Mouse (Mus musculus) forebrain, embryonic 13.5 days (tissue): ENCODE measurements around the gene Hic1. TPM values are rescaled to one million over a fixed set of nuclear protein-coding genes. Genes with fewer than 3 reads are reported as not detected.

Experiments
- ATAC-seq: fragments of 200-750 bp; cut with Nextera tagmentation; 2 replicates; pipeline ENCODE4 v1.8.0; 2017
- H3K27ac ChIP-seq: fragments of 300-500 bp; sonication (generic); 2 replicates; pipeline ENCODE4 v1.5.1; 2015; ENCODE audit warnings: inconsistent platforms, mild to moderate bottlenecking, moderate library complexity
- H3K27me3 ChIP-seq: fragments of 300-500 bp; sonication (generic); 2 replicates; pipeline ENCODE4 v1.6.1; 2015; ENCODE audit warnings: mild to moderate bottlenecking, inconsistent platforms
- H3K36me3 ChIP-seq: fragments of 300-500 bp; sonication (generic); 2 replicates; pipeline ENCODE4 v1.6.1; 2015; ENCODE audit warnings: mild to moderate bottlenecking, inconsistent platforms; ENCODE audit not compliant: poor library complexity, severe bottlenecking
- H3K4me1 ChIP-seq: fragments of 300-500 bp; sonication (generic); 2 replicates; pipeline ENCODE4 v1.6.1; 2015; ENCODE audit warnings: inconsistent platforms
- H3K4me2 ChIP-seq: fragments of 300-500 bp; sonication (generic); 2 replicates; pipeline ENCODE4 v1.6.1; 2015; ENCODE audit warnings: inconsistent platforms, mild to moderate bottlenecking, moderate library complexity
- H3K4me3 ChIP-seq: fragments of 300-500 bp; sonication (generic); 2 replicates; pipeline ENCODE4 v1.5.1; 2015; ENCODE audit warnings: mild to moderate bottlenecking, inconsistent platforms
- H3K9ac ChIP-seq: fragments of 300-500 bp; sonication (generic); 2 replicates; pipeline ENCODE4 v1.6.1; 2015; ENCODE audit warnings: mild to moderate bottlenecking, inconsistent platforms
- H3K9me3 ChIP-seq: fragments of 300-500 bp; sonication (generic); replicated peaks from 2 replicates; pipeline ENCODE4 v1.6.1; 2016; ENCODE audit warnings: inconsistent platforms
- WGBS: fragments of 180-500 bp; shearing (Covaris S2); methylation state at CpG from one replicate; pipeline ENCODE4 v1.1.7; 2015; 5-methylcytosine and 5-hydroxymethylcytosine counted together
- polyA plus RNA-seq: library from polyadenylated mRNA; unstranded; fragments of >200 nt; fragmentation: Nextera tagmentation; extraction: Ambion mirVana; gene quantifications from 2 replicates; pipeline ENCODE4 v1.2.1, GENCODE M21; 2015

The Hic1 gene
- polyA plus RNA-seq, 1 experiment from 2014 or later = 1.5 TPM

DNA sequence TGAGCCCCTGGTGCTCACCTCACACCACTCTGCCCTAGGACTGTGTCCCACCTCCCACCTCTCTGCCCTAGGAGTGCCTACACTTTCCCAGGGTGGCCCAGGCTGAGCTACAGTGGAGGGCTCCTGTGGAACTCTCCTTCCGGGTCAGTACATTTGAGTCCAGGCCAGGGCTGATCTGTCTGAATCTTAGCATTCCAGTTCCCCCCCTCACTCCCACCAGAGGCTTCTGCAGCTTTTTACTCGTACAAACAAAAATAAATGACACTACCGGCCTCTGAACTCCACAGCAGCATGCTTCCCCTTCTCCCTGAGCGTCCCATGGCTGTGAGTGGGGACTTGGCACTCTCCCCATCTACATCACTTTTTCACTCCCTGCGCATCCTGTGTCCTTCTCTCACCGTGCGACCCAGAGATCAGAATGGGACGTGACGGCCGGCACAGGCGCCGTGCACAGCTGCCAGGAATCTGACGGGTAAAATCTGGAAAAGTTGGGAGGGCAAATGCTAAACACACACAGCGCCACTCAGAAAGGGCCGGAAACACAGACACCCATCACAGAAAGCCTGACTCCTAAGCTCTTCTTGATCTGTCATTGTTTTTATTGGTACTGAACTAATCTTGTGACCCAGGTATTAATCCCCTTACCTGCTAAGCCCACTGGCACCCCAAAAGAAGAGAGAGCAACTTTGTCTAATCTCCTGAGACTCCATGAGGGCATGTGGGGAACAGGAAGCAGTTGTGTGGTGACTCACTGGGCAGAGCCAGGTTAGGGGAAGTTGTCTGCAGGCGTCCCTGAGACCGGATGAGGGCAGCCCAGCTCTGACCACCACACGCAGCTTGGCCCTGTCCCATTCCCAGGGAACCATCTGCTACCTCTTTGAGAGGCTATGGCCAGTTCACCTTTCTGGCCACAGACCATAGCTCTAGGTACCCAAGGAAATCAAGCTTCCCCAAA is 16.4 kb downstream of the Hic1 start:
- WGBS = 89% methylated on average over 18 of the region's 18 CpGs
- ATAC-seq = no peak
- H3K27ac ChIP-seq = no peak overlapping the region

DNA sequence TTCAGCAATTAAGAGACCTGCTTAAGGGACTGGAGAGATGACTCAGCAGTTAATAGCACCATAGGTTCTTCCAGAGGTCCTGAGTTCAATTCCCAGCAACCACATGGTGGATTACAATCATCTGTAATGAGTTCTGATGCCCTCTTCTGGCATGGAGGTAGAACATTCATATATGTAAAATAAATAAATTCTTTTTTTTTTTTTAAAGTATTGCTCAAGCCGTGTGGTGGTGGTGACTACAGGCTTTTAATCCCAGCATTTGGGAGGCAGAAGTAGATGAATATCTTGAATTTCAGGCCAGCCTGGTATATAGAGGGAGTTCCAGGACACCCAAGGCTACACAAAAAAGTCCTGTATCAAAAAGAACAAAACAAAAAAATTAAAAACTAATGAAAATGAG is 19.0 kb downstream of the Hic1 start:
- H3K4me3 ChIP-seq = no peak overlapping the region
- H3K9me3 ChIP-seq = no peaks in the 10 kb centered on the region
- 86% methylated on average over 1 of the region's 1 CpGs for WGBS
- H3K27ac ChIP-seq = no peak overlapping the region
- no peak overlapping the region for H3K4me2 ChIP-seq
- no peak overlapping the region for H3K9ac ChIP-seq
- peaks cover 16% of the 10 kb centered on the region for H3K4me1 ChIP-seq
- peaks cover 24% of the 10 kb centered on the region for H3K36me3 ChIP-seq
- no peak for ATAC-seq
- H3K27me3 ChIP-seq = no peaks in the 10 kb centered on the region

More for the DNA sequence above, 16.4 kb downstream of the Hic1 start:
- Histone ChIP-seq H3K4me3 (no peak overlapping the region), H3K4me1 (peaks cover 4% of the 10 kb centered on the region; the same call in 1 of the 2 replicates), H3K9me3 (no peaks in the 10 kb centered on the region), H3K36me3 (peaks cover 27% of the 10 kb centered on the region), H3K27me3 (no peaks in the 10 kb centered on the region), H3K9ac (no peak overlapping the region), H3K4me2 (no peak overlapping the region)

- Histone ChIP-seq H3K4me1 (peaks cover 16% of the 10 kb centered on the region), H3K4me2 (no peak overlapping the region), H3K27me3 (no peaks in the 10 kb centered on the region), H3K27ac (peak overlapping the region; percentile 73; the same call in 1 of the 2 replicates), H3K4me3 (no peak overlapping the region), H3K9me3 (no peaks in the 10 kb centered on the region), H3K36me3 (peaks cover 42% of the 10 kb centered on the region), H3K9ac (no peak overlapping the region)
- ATAC-seq = no peak
- WGBS = 85% methylated on average over 10 of the region's 11 CpGs
These were observed 20.8 kb downstream of the Hic1 start for GRCm38 (mm10) chr11:75148332-75149035.

GRCm38 (mm10) chr11:75147846-75148168 is 21.5 kb downstream of the Hic1 start:
- H3K9ac ChIP-seq = no peak overlapping the region
- H3K4me3 ChIP-seq = no peak overlapping the region
- no peaks in the 10 kb centered on the region for H3K27me3 ChIP-seq
- no peaks in the 10 kb centered on the region for H3K9me3 ChIP-seq
- H3K36me3 ChIP-seq = peaks cover 49% of the 10 kb centered on the region
- no peak overlapping the region for H3K4me2 ChIP-seq
- no peak for ATAC-seq
- H3K27ac ChIP-seq = peak overlapping the region; percentile 73
- peaks cover 16% of the 10 kb centered on the region for H3K4me1 ChIP-seq
- WGBS = 61% methylated on average over 3 of the region's 3 CpGs

DNA sequence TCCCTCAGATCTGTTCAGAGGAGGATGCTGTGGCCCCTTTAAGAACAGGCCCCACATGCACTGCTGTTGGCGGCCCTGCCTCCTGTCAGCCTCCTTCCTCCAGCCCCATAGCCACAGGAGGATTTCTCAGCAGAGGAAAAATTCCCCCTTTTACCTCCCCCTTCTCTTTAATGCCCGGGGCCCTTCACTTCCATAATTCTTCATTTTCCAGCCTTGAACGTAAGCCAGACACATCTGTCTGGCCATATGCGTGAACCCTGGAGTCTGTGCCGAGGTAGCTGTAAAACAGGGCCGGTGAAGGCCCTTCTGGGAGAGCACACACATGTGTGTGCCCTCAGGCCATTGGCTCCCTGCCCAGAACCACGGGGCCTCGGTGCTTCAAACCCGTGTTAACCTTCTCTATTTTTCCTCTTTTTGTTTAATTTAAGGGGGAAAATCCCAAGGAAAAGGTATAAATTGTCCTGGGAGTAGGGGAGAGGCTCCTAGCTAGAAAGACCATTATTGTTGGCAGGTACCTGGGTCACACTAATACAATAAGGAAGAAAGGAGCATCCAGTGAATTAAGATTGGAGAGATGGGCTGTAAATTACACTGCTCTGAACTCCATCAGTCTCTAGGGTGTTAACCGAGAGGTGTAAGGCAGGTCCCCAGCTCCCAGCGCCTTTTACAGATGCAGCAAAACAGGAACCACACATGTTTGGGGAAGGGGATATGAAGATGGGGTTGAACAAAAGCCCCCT is 22.0 kb downstream of the Hic1 start:
- H3K9me3 ChIP-seq = no peaks in the 10 kb centered on the region
- no peak overlapping the region for H3K4me3 ChIP-seq
- H3K27me3 ChIP-seq = no peaks in the 10 kb centered on the region
- H3K4me2 ChIP-seq = peak overlapping the region; percentile 18; the same call in 1 of the 2 replicates
- peaks cover 16% of the 10 kb centered on the region for H3K4me1 ChIP-seq
- H3K9ac ChIP-seq = 0 out of 2 replicates have a peak overlapping the region, but pooled peaks have one; percentile 9
- 0 out of 2 replicates have a peak, but pooled peaks have one; percentile 58 for ATAC-seq
- peaks cover 52% of the 10 kb centered on the region for H3K36me3 ChIP-seq
- 47% methylated on average over 11 of the region's 11 CpGs for WGBS
- peak overlapping the region; percentile 73 for H3K27ac ChIP-seq

- peaks cover 53% of the 10 kb centered on the region for H3K36me3 ChIP-seq
- no peaks in the 10 kb centered on the region for H3K9me3 ChIP-seq
- no peak for ATAC-seq
- no peak overlapping the region for H3K9ac ChIP-seq
- peaks cover 16% of the 10 kb centered on the region for H3K4me1 ChIP-seq
- H3K4me2 ChIP-seq = no peak overlapping the region
- no peak overlapping the region for H3K4me3 ChIP-seq
- H3K27ac ChIP-seq = no peak overlapping the region
- WGBS = 85% methylated on average over 2 of the region's 2 CpGs
- H3K27me3 ChIP-seq = no peaks in the 10 kb centered on the region
These were observed 23.5 kb downstream of the Hic1 start for GRCm38 (mm10) chr11:75145841-75146240.

DNA sequence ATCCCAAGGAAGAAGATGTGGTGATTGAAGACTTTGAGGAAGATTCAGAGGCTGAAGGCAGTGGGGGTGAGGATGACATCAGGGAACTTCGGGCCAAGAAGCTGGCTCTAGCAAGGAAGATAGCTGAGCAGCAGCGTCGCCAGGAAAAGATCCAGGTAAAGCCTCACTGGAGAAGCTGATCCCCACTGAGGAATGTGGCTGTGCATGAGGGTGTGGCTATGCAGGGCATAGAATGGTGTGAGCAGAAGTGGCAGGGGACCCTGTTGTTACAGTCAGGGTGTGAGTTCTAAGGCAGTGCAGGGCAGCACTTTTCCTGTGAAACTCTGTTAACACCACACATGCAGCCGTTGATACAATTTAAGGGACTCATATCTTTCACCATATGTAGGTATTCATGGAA is 26.6 kb downstream of the Hic1 start:
- Histone ChIP-seq H3K27ac (no peak overlapping the region), H3K36me3 (peaks cover 47% of the 10 kb centered on the region), H3K4me2 (no peak overlapping the region), H3K4me1 (peaks cover 11% of the 10 kb centered on the region), H3K9ac (no peak overlapping the region), H3K27me3 (no peaks in the 10 kb centered on the region), H3K4me3 (no peak overlapping the region), H3K9me3 (no peaks in the 10 kb centered on the region)
- ATAC-seq = no peak
- 87% methylated on average over 4 of the region's 4 CpGs for WGBS

GRCm38 (mm10) chr11:75141913-75142312 is 27.4 kb downstream of the Hic1 start:
- Histone ChIP-seq H3K9ac (no peak overlapping the region), H3K9me3 (no peaks in the 10 kb centered on the region), H3K27me3 (no peaks in the 10 kb centered on the region), H3K4me1 (peaks cover 2% of the 10 kb centered on the region), H3K36me3 (peaks cover 47% of the 10 kb centered on the region), H3K27ac (no peak overlapping the region), H3K4me3 (no peak overlapping the region), H3K4me2 (no peak overlapping the region)
- ATAC-seq = no peak
- 90% methylated on average over 1 of the region's 1 CpGs for WGBS

DNA sequence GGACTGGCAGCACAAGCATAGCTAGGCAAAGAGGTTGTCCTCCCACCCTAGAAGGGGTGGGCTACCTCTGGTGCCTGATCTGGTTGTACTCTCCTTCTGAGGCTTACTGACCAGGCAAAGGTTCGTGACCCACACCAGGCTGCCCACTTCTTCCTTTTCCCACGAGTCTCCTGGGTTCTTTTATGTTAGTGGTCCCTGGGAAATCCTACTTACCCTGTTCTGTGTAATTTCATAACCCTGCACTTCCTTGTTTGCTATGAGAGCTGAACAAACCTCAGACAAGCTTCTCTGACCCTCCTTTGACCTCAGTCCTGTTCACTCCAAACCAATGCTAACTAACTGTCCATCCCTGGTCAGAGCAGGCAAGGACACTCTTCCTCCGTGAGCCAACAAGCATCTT is 28.3 kb downstream of the Hic1 start:
- Histone ChIP-seq H3K27me3 (no peaks in the 10 kb centered on the region), H3K9me3 (no peaks in the 10 kb centered on the region), H3K27ac (no peak overlapping the region), H3K36me3 (peaks cover 47% of the 10 kb centered on the region), H3K9ac (no peak overlapping the region), H3K4me3 (no peak overlapping the region), H3K4me2 (no peak overlapping the region), H3K4me1 (no peaks in the 10 kb centered on the region)
- 89% methylated on average over 3 of the region's 3 CpGs for WGBS
- ATAC-seq = no peak

DNA sequence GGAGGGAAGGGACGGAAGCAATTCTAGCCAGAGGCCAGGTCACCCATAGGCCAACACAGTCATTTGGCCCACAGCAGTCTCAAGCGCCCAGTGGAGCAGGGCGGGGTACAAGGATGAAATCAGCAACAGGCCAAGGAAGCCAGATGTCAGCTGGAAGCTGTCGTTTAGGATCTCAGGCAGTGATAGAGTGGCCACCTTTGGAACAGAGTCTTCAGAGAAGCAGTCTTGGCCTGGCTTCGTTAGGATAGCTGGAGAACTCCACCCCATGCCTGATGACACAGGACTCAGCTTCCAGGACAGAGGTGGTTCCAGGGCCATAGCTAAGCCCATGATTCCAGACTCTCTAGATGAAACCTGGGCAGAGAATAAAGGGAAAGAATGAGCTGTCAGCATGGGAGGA is 28.9 kb downstream of the Hic1 start:
- Histone ChIP-seq H3K27ac (no peak overlapping the region), H3K27me3 (no peaks in the 10 kb centered on the region), H3K9me3 (no peaks in the 10 kb centered on the region), H3K4me2 (no peak overlapping the region), H3K4me1 (0 out of 2 replicates have a peak, but pooled peaks cover under 1% of the 10 kb centered on the region), H3K9ac (no peak overlapping the region), H3K36me3 (peaks cover 44% of the 10 kb centered on the region), H3K4me3 (no peak overlapping the region)
- no peak for ATAC-seq
- 91% methylated on average over 5 of the region's 5 CpGs for WGBS

GRCm38 (mm10) chr11:75139122-75139963 is 30.0 kb downstream of the Hic1 start:
- no peaks in the 10 kb centered on the region for H3K27me3 ChIP-seq
- no peak for ATAC-seq
- no peak overlapping the region for H3K4me2 ChIP-seq
- H3K36me3 ChIP-seq = peaks cover 34% of the 10 kb centered on the region
- H3K27ac ChIP-seq = no peak overlapping the region
- no peak overlapping the region for H3K4me3 ChIP-seq
- no peaks in the 10 kb centered on the region for H3K9me3 ChIP-seq
- H3K4me1 ChIP-seq = peaks cover 12% of the 10 kb centered on the region
- WGBS = 72% methylated on average over 11 of the region's 11 CpGs
- no peak overlapping the region for H3K9ac ChIP-seq
